Mouse (Mus musculus): ENCODE measurements around the gene Pyy. TPM values are rescaled to one million over a fixed set of nuclear protein-coding genes. Genes with fewer than 3 reads are reported as not detected.

Gene Pyy
- polyA plus RNA-seq (2012; fragmentation: generic; extraction: Trizol) = not detected

- no peak within 1 kb of the TSS for H3K4me3 ChIP-seq
- TF ChIP-seq MYOG (IDR thresholded peaks at IDR 0.05; ENCODE audit: control insufficient read depth in 1 of 3, insufficient read depth in 1 of 3, insufficient read length in 2 of 3, low read depth in 2 of 3) = no peak
- TF ChIP-seq TCF3 (IDR thresholded peaks at IDR 0.05; ENCODE audit: insufficient read length, low read depth) = no peak
- TF ChIP-seq USF1 (IDR thresholded peaks at IDR 0.05; ENCODE audit: low read depth) = no peak
- no peak for TF ChIP-seq E2F4 (IDR thresholded peaks at IDR 0.05; ENCODE audit: insufficient read depth)
- no peak for TF ChIP-seq POLR2A (IDR thresholded peaks at IDR 0.05; ENCODE audit: insufficient read length, low read depth)
- no peak for TF ChIP-seq CEBPB (IDR thresholded peaks at IDR 0.05; ENCODE audit: insufficient read depth, poor library complexity, severe bottlenecking)
- TF ChIP-seq MYOD1 (IDR thresholded peaks at IDR 0.05; ENCODE audit: control insufficient read depth in 1 of 3, insufficient read length in 2 of 3, low read depth in 2 of 3) = no peak
- no peak for TF ChIP-seq TCF12 (IDR thresholded peaks at IDR 0.05; ENCODE audit: insufficient read depth, poor library complexity, severe bottlenecking)
- TF ChIP-seq MAX (IDR thresholded peaks at IDR 0.05; ENCODE audit: low read depth) = no peak
- TF ChIP-seq POLR2AphosphoS2 (IDR thresholded peaks at IDR 0.05; ENCODE audit: insufficient read length, low read depth) = no peak
- TF ChIP-seq REST (IDR thresholded peaks at IDR 0.05; ENCODE audit: insufficient read depth, insufficient read length) = no peak
- no peak for TF ChIP-seq SRF (IDR thresholded peaks at IDR 0.05; ENCODE audit: control insufficient read depth, insufficient read length, low read depth)
- H3K36me3 ChIP-seq (ENCODE audit: control insufficient read depth, insufficient read depth) = no peaks in the 10 kb centered on the region
- H3ac ChIP-seq (ENCODE audit: control insufficient read depth, insufficient read length) = no peak within 1 kb of the TSS
- no peaks in the 10 kb centered on the region for H3K79me2 ChIP-seq (ENCODE audit: control insufficient read depth, insufficient read depth)
- no peak within 1 kb of the TSS for H3K4me2 ChIP-seq (ENCODE audit: low read depth)
- H3K27me3 ChIP-seq (ENCODE audit: control insufficient read depth, insufficient read depth, insufficient read length) = peaks cover 55% of the 10 kb centered on the region
Observed at GRCm38 (mm10) chr11:102107732-102108131, at the start of gene Pyy. Pyy (minus strand) TSS chr11:102107832.

- Histone ChIP-seq H3K27me3 (ENCODE audit: control insufficient read depth, insufficient read depth, insufficient read length) (no peaks in the 10 kb centered on the region), H3K79me2 (ENCODE audit: control insufficient read depth, insufficient read depth) (peaks cover 5% of the 10 kb centered on the region), H3K36me3 (ENCODE audit: control insufficient read depth, insufficient read depth) (peaks cover 12% of the 10 kb centered on the region), H3ac (ENCODE audit: control insufficient read depth, insufficient read length) (no peak overlapping the region), H3K4me3 (peak overlapping the region; percentile 62), H3K4me2 (ENCODE audit: low read depth) (no peak overlapping the region)
- TF ChIP-seq MYOG (IDR thresholded peaks at IDR 0.05; ENCODE audit: control insufficient read depth in 1 of 3, insufficient read depth in 1 of 3, insufficient read length in 2 of 3, low read depth in 2 of 3) (no peak), E2F4 (IDR thresholded peaks at IDR 0.05; ENCODE audit: insufficient read depth) (no peak), MYOD1 (IDR thresholded peaks at IDR 0.05; ENCODE audit: control insufficient read depth in 1 of 3, insufficient read length in 2 of 3, low read depth in 2 of 3) (no peak), CEBPB (IDR thresholded peaks at IDR 0.05; ENCODE audit: insufficient read depth, poor library complexity, severe bottlenecking) (no peak), SRF (IDR thresholded peaks at IDR 0.05; ENCODE audit: control insufficient read depth, insufficient read length, low read depth) (no peak)
Observed at GRCm38 (mm10) chr11:102156786-102157089, 49.1 kb upstream of the Pyy start.

GRCm38 (mm10) chr11:102156039-102156785 is 48.6 kb upstream of the Pyy start, which contains the start of gene Tmem101:
Tmem101 (minus strand) TSS chr11:102156404.
- H3K4me2 ChIP-seq (ENCODE audit: low read depth) = peak within 1 kb of the TSS; percentile 93
- no peaks in the 10 kb centered on the region for H3K27me3 ChIP-seq (ENCODE audit: control insufficient read depth, insufficient read depth, insufficient read length)
- TF ChIP-seq MYOG (IDR thresholded peaks at IDR 0.05; ENCODE audit: control insufficient read depth in 1 of 3, insufficient read depth in 1 of 3, insufficient read length in 2 of 3, low read depth in 2 of 3) (peak in 1 of 3 experiments; percentile 9), POLR2AphosphoS2 (IDR thresholded peaks at IDR 0.05; ENCODE audit: insufficient read length, low read depth) (peak; percentile 81), TCF12 (IDR thresholded peaks at IDR 0.05; ENCODE audit: insufficient read depth, poor library complexity, severe bottlenecking) (no peak), E2F4 (IDR thresholded peaks at IDR 0.05; ENCODE audit: insufficient read depth) (peak; percentile 35), MYOD1 (IDR thresholded peaks at IDR 0.05; ENCODE audit: control insufficient read depth in 1 of 3, insufficient read length in 2 of 3, low read depth in 2 of 3) (peak in 1 of 3 experiments; percentile 14), CEBPB (IDR thresholded peaks at IDR 0.05; ENCODE audit: insufficient read depth, poor library complexity, severe bottlenecking) (0 out of 2 replicates have a peak, but pooled peaks have one; percentile 3), USF1 (IDR thresholded peaks at IDR 0.05; ENCODE audit: low read depth) (no peak), POLR2A (IDR thresholded peaks at IDR 0.05; ENCODE audit: insufficient read length, low read depth) (peak; percentile 83)
- peaks cover 9% of the 10 kb centered on the region for H3K36me3 ChIP-seq (ENCODE audit: control insufficient read depth, insufficient read depth)
- peak within 1 kb of the TSS; percentile 62 for H3K4me3 ChIP-seq
- H3K79me2 ChIP-seq (ENCODE audit: control insufficient read depth, insufficient read depth) = peaks cover 5% of the 10 kb centered on the region
- no peak within 1 kb of the TSS for H3ac ChIP-seq (ENCODE audit: control insufficient read depth, insufficient read length)

GRCm38 (mm10) chr11:102147213-102147989 is 39.8 kb upstream of the Pyy start:
- no peaks in the 10 kb centered on the region for H3K79me2 ChIP-seq (ENCODE audit: control insufficient read depth, insufficient read depth)
- H3K36me3 ChIP-seq (ENCODE audit: control insufficient read depth, insufficient read depth) = no peaks in the 10 kb centered on the region
- TF ChIP-seq E2F4 (IDR thresholded peaks at IDR 0.05; ENCODE audit: insufficient read depth) (no peak), POLR2A (IDR thresholded peaks at IDR 0.05; ENCODE audit: insufficient read length, low read depth) (no peak), MAX (IDR thresholded peaks at IDR 0.05; ENCODE audit: low read depth) (no peak), SRF (IDR thresholded peaks at IDR 0.05; ENCODE audit: control insufficient read depth, insufficient read length, low read depth) (no peak), POLR2AphosphoS2 (IDR thresholded peaks at IDR 0.05; ENCODE audit: insufficient read length, low read depth) (no peak), USF1 (IDR thresholded peaks at IDR 0.05; ENCODE audit: low read depth) (no peak), TCF3 (IDR thresholded peaks at IDR 0.05; ENCODE audit: insufficient read length, low read depth) (no peak)
- H3ac ChIP-seq (ENCODE audit: control insufficient read depth, insufficient read length) = no peak overlapping the region
- no peak overlapping the region for H3K4me3 ChIP-seq
- no peak overlapping the region for H3K4me2 ChIP-seq (ENCODE audit: low read depth)
- peaks cover 30% of the 10 kb centered on the region for H3K27me3 ChIP-seq (ENCODE audit: control insufficient read depth, insufficient read depth, insufficient read length)
